Mouse (Mus musculus) heart, postnatal 14 days (tissue): ENCODE measurements around the gene Spaca9. TPM values are rescaled to one million over a fixed set of nuclear protein-coding genes. Genes with fewer than 3 reads are reported as not detected.
A peak's percentile ranks its signal among the peaks of the same experiment; 100 is the strongest.

ENCODE experiments used
- DNase-seq, 2 experiments: peaks; one replicate each; pipeline ENCODE4 v3.0.0; 2021 to 2022
- intact Hi-C: fragments of 180-260 bp; cut with DNase I; formaldehyde crosslinking; loops from one replicate; pipeline ENCODE4 v1.15.1; 2025
- microRNA-seq, 2 experiments: library from miRNA; unstranded; fragments of <30 nt; microRNA quantifications; one replicate each; pipeline ENCODE4 v1.2.0; 2021 to 2022
- total RNA-seq, 2 experiments: library from RNA; stranded (reverse); gene quantifications; 2 replicates each; pipeline ENCODE4 v1.2.3; 2021

Gene Spaca9
- total RNA-seq, 2 experiments from 2014 or later, result 0.53 TPM; not detected in 1

DNA sequence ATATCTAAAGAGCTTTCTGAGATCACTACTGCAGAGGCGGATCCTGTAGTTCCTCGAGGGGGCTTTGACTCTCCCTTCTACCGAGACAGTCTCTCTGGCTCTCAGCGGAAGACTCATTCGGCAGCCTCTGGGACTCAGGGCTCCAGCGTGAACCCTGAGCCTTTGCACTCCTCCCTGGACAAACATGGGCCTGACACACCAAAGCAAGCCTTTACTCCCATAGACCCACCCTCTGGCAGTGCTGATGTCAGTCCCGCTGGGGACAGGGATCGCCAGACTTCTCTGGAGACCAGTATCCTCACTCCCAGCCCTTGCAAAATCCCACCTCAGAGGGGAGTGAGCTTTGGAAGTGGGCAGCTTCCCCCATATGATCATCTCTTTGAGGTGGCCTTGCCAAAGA lies 23.5 kb downstream of the Spaca9 start:
- DNase-seq, result no peak
- intact Hi-C loops, result no loop called here

GRCm38 (mm10) chr2:28671438-28671837 lies 28.1 kb downstream of the Spaca9 start:
- no peak for DNase-seq
- intact Hi-C loops, result no loop called here

DNA sequence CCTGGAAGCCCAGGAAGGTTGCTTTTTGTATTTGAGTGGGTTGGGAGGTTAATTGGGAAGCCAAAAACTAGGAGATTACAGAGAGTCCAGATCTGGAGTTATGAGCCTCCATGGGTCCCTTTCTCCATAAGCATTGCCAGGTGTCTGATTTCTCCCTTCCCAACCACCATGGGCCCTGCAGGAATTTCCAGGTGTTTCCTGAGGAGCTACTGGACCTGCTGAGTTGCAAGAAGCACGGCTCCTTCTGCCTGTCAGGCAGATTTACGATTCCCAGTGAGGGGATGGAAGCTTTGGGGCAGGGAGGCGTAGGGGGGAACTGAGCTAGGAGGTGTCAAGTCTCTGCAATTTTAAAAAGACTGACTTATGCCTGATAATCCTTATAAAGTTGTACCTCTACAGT lies 33.7 kb downstream of the Spaca9 start:
- intact Hi-C loops, result no loop called here
- no peak for DNase-seq

DNA sequence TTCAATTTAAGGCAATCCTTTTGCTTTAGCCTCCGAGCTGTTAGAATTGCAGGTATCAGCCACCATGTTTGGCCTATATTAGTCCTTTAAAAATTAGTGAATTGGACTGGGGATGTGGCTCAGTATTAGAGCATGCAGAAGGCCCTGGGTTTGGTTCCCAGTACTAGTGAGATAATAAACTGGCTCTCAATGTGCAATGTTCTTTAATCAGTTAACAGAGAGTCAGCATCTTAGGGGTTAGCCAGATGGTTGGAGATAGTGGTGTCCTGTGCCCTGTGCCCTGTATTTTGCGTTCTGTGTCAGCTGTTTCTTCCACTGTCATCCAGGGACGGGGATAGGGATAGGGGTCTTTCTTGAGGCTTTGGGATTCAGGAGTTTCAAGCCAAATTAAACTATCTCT lies 36.6 kb downstream of the Spaca9 start:
- intact Hi-C loops, result no loop called here
- no peak for DNase-seq

- no peak for DNase-seq
- intact Hi-C loops, result no loop called here
These were observed 43.3 kb downstream of the Spaca9 start for GRCm38 (mm10) chr2:28656216-28656615.

- intact Hi-C loops, result no loop called here
- DNase-seq, result peak in 1 of 2 experiments; percentile 28
These were observed 45.2 kb downstream of the Spaca9 start for GRCm38 (mm10) chr2:28654295-28654694.

DNA sequence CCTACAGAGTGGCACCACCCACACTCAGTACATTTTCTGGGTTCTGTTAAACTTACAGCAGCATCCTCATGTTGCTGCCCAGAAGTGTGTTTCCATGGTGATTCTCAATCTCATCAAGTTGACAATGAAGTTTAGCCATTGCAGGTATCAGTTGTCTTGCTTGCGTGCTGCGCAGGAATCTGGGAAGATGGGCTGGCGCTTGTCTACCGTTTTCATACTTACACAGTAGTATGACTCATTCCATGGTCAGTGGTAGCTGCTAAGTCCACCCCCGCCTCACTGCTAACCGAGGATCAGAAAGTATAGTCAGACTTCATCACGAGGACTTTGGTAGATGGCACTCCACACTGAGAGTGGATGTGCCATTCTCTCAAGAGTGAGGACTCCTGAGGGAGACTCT lies 46.2 kb downstream of the Spaca9 start:
- intact Hi-C loops, result no loop called here
- DNase-seq, result no peak

DNA sequence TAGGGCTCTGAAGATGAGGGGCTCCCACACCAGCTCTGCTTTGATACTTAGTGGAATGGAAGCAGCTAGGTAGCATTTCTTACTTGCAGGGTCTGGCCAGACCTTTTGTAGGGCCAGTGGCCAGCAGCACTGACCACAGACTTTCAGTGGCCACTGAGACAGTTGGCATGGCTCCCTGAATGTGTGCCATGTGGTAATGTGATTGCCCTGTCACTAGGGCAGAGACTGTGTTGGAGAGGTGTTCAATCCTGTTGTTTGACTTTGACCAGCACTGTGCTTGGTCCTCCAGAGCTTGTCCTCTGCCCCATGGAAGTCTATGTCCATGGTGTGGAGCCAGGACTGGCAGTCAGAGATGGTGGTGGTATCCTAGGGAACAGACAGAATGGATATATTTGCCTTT lies 49.0 kb downstream of the Spaca9 start:
- intact Hi-C loops, result no loop called here
- DNase-seq, result no peak

- DNase-seq, result no peak
- intact Hi-C loops, result no loop called here
These were observed 56.4 kb downstream of the Spaca9 start for GRCm38 (mm10) chr2:28643081-28643480.

Small RNAs within 50 kb of the gene (microRNA-seq; reads per million reads assigned to microRNA genes)
- gene Mir3088, result 0.97 to 1.1 reads per million in 2 experiments

Other genes with a start within 250 kb of the Spaca9 start
- not detected for gene 1700007K13Rik, start 233.4 kb downstream of the Spaca9 start, total RNA-seq
- 10 to 100 TPM; 41.5 to 44.7 TPM for gene Mrps2, start 231.7 kb downstream of the Spaca9 start, total RNA-seq
- gene Gbgt1, start 202.8 kb downstream of the Spaca9 start, total RNA-seq, result 1 to 10 TPM; 2.6 to 3.7 TPM
- gene Gm10134, start 193.6 kb downstream of the Spaca9 start, total RNA-seq, result 1 to 10 TPM; 1.2 to 1.4 TPM
- 10 to 100 TPM; 14.5 to 18.2 TPM for gene Ralgds, start 186.6 kb downstream of the Spaca9 start, total RNA-seq
- not detected for gene Cel, start 136.3 kb downstream of the Spaca9 start, total RNA-seq
- gene Gtf3c5, start 116.0 kb downstream of the Spaca9 start, total RNA-seq, result 10 to 100 TPM in 1 of 2 experiments, 1 to 10 TPM in 1; 9.8 to 10.9 TPM
- gene Gfi1b, start 77.7 kb downstream of the Spaca9 start, total RNA-seq, result not detected
- 10 to 100 TPM; 19.4 to 20.4 TPM for gene Tsc1, start 58.5 kb downstream of the Spaca9 start, total RNA-seq
- under 1 TPM in 1 of 2 experiments, not detected in 1; 0.24 TPM for gene Ak8, start 437 bp upstream of the Spaca9 start, total RNA-seq
- 10 to 100 TPM; 20.3 to 21.8 TPM for gene Gtf3c4, start 140.6 kb upstream of the Spaca9 start, total RNA-seq
- 1 to 10 TPM; 3.4 to 3.8 TPM for gene Ddx31, start 140.7 kb upstream of the Spaca9 start, total RNA-seq
- gene Barhl1, start 216.9 kb upstream of the Spaca9 start, total RNA-seq, result not detected